Mouse (Mus musculus): ENCODE measurements around the gene Ehbp1.
A peak's percentile ranks its signal among the peaks of the same experiment; 100 is the strongest.

Gene Ehbp1

DNA sequence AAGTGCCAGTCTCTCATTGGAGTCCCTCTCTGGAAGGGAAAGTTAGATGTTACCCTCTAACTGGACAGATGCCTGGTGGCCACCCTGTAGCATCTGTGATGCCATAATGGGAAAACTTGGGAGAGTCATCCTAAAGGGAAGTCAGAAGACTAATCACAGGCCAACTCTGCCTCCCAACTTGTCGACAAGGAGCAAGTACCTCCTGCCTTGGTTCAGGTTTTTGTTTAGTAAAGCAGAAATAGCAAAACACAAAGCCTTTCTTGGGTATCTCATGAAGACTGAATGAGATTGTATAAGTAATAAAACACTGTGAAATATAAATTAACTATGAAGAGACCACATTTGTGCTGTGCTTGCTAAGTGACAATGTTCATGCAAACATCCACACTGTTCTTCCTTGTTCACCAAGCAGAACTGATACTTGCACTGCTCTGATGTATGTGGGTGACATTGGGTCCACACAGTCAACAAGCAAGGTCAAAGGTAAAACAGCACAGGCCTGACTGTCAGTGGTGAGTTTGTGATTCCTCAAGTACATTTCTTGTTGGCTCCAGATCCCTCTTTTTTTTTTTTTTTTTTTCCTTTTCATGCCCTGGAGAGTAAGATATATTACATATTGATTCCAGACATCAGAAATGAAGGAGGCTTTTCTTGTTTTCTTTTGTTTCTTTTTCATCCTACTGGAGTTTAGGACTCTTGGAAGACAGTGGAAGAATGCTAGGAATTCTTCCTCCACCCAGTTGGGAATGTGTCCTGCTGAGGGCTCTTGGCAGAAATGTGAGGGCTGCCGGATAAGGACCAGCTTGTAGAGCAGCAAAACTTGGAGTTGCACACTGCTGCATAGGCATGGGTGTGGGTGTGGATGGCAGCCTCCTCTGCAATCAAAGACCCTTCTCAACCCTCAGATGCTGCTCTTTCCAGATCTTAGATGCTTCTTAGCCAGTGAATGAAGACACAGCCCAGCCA is at the start of gene Ehbp1:
TSS of gene Ehbp1 (minus strand) at position 51 of the 966 bp plus-strand sequence.
- no peak for DNase-seq (ENCODE audit: low spot score in 2 of 2)

DNA sequence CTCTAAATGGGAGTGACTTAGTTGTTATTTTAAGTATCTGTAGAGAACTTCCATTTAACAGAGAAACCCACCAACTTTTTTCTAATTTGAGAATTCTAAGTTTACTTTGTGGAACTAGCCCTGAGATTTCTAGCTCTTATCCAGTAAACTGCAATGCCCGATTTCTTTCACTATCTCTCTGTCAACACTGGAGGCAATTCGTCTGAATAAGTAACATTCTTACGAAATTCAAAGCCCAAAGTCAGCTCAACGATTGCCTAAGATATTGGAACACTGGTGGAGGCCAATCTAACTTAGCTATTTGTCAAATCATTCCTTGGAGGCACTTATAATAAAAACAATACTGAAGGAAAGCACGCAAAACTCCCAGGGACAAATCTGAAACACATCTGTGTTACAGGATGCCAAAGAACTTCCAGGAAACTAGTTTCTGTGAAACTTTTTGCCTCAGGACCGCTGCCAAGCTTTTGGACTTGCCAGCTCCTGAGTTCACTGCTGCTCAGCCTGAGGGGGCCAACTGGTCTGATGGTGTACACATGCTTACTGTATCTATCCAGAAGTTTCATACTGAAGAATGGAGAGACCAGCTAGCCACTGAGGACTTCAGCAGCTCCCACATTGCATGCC is 45.5 kb upstream of the Ehbp1 start:
- DNase-seq (ENCODE audit: low spot score in 2 of 2) = no peak

DNA sequence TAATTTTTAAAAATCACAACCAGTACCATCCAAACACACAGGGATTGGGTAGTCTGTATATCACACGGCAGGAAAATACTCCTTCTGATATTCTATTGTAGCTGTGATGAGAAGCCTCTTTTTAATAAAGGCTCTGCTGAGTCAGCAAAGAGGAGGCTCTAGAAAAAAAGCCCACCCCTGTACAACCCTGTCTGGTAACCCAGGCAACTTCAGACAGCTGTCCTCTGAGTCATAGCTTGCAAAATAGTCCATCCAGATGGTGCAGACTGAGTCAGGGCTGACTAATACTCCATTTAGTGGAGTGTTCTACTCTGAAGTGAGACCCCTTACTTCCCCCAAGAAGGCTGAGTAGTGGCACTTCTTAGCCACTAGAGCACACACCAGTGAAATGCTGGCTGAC is 41.4 kb upstream of the Ehbp1 start:
- DNase-seq (ENCODE audit: low spot score in 2 of 2) = no peak

DNA sequence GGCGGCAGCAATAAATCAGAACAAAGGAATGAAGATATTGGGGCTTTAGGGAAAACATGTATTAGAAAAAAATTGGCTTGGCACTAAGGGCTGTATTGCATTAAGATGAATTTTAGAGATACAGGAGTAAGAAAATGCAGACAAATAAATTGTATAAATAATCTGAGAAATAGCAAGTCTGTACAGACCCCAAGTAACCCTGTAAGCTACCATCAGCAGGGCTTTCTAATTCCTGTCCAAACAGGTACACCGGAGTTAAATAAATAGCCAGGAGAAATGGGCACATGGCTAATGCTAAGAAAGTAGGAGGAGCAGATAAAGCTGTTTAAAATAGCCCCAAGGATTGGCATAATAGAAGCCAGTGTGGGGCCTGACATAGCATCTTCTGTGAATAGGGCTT is 32.7 kb upstream of the Ehbp1 start:
- DNase-seq (ENCODE audit: low spot score in 2 of 2) = no peak

DNA sequence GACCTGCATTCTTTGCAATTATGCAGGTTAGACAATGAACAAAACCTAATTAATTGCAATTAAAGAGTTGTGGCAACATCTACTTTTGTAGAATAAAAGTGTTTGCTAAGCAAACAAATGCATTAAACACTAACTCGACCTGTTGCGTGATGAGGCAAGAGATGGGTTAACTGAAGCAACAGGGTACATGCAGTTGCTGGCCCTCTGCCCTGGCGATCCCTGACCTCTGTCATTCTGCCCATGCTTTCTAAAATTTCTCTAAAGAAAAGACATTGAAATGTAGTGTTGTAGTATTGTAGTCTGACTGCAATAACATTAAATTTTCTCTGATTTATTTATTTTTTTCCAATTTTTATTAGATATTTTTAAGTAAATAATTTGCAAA is 31.2 kb upstream of the Ehbp1 start:
- no peak for DNase-seq (ENCODE audit: low spot score in 2 of 2)

DNA sequence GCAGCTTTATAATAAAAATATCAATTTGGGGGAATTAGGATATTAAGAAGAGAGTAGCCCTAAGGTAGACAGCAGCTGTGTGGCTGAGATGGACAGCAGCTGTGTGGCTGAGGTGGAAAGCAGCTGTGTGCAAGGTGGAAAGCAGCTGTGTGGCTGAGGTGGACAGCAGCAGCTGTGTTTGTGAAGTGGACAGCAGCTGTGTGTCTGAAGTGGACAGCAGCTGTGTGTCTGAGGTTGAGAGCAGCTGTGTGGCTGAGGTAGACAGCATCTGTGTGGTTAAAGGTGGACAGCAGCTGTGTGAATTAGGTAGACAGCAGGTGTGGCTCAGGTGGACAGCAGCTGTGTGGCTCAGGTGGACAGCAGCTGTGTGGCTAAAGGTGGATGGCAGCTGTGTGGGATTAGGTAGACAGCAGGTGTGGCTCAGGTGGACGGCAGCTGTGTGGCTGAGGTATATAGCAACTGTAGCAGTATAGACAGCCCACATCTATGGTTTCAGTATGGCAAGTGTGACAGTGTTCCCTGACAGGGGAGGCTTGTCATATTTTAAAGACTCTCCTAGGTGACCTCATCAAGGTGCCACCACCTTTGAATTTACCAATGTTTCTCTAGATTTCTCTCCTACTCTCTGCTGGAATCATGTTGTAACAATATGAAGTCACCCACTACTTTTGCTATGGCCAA is 30.7 kb upstream of the Ehbp1 start:
- DNase-seq (ENCODE audit: low spot score in 2 of 2) = no peak

DNA sequence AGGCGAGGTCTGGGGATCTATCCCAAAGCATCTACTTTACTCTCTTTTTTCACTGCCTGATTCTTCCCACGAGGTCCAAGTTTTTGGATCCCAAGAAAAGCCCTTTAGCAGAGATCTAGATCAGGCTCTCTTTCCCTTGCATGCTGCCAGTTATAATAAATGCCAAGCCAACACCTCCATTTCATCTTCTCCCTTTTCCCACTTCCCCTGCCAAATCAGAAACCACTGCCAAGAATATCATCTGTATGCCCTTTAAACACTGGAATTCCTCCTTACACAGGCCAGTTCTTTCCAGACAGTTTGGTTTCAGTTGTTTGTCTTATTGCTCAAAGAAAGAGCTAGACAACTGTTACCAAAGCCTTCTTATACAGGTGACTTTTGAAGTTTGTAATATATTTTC is 27.7 kb upstream of the Ehbp1 start:
- no peak for DNase-seq (ENCODE audit: low spot score in 2 of 2)

DNA sequence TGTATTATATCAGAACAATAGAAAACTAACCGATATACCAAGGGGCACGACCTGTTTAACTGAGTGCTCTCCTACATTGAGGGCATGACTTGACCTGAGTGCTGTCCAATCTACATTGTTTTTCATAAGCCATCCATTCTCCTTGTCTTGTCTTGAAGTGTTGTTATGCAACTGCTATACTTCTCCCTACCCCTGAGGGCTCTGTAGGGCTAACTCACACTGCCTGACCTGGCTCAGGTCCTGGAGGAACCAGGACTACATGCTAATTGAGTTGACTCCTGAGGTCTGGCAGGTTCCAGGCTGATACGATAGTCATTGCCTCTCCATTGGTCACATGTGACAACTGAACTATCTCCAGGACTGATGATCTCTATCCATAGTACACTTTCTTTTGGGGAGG is 26.5 kb upstream of the Ehbp1 start:
- no peak for DNase-seq (ENCODE audit: low spot score in 2 of 2)

DNA sequence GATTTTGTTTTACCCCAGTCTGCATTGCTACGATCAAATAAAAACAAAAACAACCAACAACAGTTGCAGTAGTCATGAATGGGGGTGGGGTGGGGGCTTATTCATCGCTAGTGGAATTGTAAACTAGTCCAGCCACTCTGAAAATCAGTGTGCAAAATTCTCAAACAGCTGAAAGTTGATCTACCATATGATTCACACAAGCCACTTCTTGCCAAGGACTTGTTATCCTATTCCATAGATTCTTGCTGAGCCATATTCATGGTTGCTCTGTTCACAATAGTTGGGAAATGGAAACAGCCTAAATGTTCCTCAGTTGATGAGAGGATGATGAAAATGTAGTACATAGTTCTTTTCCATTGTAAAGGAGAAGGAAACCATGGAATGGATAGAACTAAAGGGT is 24.4 kb upstream of the Ehbp1 start:
- no peak for DNase-seq (ENCODE audit: low spot score in 2 of 2)

DNA sequence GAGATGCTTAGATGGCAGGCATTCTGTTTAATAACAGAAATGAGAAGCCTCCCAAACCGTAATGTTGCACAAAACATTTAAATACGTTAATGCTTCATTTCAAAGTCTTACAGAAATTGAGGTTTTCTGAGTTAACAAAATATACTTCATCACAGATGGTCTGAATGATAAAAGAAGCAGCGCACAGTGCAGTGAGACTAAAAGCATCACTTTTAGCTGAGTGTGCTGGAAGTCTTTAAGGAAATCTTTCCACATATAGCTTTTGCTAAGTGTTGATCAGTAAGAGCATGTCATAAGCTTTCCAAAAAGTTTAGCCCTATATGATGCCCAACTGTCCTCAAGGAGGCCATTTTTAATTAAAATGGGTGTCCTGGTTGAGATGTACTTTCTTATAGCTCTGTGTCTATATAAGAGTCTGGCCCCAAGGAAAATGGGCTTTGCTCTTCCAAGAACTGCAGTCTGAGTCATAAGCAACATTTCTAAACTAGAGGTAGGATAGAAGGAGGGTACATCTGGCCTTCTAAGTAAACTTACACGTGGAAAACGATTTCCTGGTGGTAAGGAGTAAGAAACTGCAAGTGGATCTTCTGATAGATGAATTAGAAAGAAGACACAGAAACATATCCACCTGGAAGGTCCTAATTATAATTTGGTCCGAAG is 12.0 kb upstream of the Ehbp1 start:
- no peak for DNase-seq (ENCODE audit: low spot score in 2 of 2)

DNA sequence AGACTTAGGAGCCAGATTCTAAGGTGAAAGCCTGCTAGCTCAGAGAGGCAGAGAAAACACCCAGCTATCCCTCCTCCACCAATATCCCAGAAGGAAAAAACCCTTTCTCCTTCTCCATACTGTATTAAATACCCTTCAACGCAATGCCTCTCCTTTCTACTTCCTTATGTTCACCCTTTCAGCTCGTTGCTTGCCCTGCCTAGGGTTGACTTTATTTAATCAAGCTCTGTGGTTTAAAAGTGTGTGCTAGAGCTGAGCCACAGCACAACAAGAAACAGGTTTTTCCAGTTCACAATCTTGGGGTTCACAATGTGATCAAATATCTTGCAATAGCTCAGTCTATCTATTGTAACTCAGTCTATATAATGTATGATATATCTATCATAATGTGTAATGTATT is 7.9 kb upstream of the Ehbp1 start:
- no peak for DNase-seq (ENCODE audit: low spot score in 2 of 2)

DNA sequence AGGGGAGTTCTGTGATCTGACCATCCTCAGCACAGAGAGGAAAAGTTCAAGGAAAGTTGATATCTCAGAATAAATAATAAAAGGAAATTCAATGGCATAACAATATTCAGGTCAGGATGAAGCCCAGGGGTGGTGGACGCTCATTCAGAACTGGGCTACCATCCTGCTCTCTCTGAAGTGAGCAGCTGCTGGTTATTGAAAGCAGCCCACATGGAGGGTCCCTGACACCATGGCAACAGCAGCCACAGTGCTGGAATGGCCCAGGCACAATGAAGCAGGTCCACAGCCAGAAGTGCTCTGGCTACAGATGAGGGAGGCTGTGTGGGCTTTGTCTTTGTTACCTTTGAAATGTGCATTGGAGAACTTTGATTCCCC is 6.4 kb upstream of the Ehbp1 start:
- DNase-seq (ENCODE audit: low spot score in 2 of 2) = no peak

DNA sequence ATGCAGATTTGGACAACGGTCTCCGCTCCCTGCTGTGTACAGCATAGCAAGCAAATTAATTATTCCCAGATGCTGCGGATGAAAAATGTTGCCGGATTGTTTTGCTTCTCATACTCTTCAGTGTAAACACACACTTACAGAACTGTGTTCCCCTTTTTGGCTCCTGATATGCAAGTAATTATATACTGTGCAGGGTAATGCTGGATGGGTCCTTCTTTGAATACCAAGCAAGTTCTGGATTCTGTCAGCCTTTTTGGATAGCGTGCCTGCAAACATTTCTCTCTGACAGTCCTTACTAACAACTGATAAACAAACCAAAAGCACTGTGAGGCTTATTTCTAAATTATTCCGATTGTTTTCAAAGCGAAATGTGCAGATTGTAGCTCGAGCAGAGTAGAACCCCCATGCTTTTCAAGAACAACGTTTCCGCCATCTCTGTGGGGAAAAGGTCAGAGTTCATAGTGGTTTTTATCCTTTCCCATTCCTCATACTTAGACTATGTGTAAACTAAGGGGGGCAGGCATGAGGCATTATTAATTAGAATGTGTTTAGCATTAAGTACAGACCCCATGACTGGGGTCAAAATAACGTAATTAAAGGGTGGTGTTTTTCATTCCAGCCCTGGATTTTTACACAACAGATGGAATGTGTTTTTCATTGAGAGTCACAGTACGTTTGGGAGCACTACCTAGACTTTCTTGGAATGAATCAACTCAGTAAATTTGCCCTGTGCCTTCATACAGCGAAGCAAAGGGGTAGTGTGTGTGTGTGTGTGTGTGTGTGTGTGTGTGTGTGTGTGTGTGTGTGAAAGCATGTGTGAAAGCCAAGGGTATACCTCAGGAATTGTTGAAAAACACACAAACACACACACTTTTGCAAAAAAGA is 5.8 kb upstream of the Ehbp1 start:
- DNase-seq (ENCODE audit: low spot score in 2 of 2) = no peak

DNA sequence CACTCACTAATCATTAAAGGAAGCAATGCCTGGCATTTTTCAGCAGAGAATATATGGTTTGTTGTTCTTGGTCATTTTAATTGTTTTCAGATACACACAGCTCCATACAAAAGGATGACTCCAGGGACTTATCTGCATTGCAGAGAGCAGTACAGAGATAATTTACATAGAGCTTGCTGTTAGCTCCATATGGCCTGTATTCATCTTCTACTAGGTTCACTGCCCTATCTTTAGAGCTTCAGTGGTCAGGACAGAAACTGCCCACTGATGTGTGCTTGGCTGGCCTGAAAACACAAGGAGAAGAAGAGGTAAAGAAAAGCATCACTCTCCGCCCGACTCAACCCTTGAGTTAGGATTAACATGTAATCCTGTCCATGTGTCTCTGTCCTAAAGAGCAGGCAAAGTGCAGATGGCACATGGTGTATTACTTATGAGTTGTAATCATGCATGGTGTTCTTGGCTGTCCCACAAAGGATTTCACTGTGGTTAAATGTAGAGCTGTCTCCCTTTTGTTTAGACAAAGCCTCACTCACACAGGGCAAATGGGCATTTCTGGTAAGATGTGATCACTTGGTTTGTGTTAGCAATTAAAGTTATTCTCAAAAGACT is 14.7 kb downstream of the Ehbp1 start:
- DNase-seq (ENCODE audit: low spot score in 2 of 2) = no peak

DNA sequence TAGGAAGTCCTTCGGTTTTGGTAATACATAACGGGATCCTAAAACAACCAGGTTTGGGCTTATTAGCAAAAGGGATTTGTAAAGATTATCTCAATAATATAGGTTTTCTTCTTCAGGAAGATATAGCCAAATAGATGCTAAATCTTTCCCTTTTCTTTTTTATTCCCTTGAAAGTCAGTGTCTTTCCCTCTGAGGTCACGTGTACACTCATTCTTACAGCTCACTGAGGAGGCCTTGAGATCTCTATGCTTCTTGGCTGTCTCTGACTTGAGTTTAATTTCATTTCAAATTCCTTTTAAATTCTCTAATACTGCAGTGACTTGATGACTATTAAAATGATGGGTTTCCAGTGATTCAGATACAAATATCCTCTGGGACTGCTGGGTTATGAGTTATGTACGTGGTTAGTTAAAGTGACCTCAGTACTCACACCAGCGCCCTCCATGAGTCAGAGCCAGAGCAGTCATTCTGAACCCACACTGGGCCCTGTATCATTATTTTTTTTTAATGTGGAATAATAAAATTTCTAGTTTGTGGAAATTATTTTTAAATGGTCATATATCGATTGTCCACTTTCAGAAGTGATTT is 24.2 kb downstream of the Ehbp1 start:
- DNase-seq (ENCODE audit: low spot score in 2 of 2) = no peak

DNA sequence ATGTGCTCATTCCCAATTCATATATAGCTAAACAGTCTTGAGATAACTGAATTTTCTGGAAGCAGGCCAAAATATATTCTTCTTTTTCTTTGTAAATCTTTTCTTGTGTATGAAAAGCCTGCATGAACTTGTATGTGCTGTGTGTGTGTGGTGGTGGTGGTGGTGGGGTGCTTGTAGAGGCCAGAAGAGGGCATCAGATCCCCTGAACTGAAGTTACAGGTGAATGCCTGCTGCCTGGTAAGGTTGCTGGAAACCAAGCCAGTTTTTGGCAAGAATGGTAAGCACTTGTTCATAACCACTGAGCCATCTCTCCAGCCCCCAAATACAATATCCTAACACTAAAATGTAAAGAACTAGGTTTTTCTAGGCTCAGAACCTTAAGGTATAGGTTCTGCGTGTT is 26.3 kb downstream of the Ehbp1 start:
- DNase-seq (ENCODE audit: low spot score in 2 of 2) = no peak

DNA sequence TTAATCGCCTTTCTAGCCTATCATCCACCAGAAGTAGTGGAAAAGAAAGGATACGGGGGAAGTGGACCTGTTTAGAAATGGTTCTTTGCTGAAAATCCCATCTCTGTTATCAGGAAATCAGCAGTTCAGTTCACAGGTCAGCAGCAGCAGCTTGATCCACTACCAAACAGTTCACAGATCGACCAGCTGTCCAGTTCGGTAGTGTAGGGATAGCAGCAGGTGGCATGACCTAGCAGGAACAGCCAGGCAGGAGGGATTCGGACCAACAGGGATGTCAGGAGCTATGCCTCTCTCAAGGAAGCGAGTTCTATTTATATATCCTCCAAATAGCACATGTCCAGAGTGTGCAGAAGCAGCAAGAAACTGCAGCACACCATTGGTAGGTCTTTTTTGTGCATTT is 40.9 kb downstream of the Ehbp1 start:
- no peak for DNase-seq (ENCODE audit: low spot score in 2 of 2)

DNA sequence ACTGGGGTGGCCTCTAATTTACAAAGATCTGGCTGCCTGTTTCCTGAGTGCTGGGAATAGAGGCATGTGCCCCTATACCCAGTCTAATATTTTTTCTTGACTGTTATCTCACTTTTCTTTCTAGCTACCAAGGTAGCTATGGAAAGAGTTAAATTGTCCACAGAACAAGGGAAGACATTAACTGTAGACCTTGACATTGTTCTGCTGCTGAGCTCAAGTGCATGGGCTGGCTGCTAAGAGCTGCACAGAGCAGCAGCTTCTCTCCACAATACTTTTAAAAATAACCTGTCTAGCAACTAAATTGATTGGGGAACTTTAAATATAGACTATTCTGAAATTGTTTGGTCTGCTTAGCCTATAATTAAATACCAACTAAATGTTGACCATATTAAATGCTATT is 52.9 kb downstream of the Ehbp1 start:
- DNase-seq (ENCODE audit: low spot score in 2 of 2) = no peak

DNA sequence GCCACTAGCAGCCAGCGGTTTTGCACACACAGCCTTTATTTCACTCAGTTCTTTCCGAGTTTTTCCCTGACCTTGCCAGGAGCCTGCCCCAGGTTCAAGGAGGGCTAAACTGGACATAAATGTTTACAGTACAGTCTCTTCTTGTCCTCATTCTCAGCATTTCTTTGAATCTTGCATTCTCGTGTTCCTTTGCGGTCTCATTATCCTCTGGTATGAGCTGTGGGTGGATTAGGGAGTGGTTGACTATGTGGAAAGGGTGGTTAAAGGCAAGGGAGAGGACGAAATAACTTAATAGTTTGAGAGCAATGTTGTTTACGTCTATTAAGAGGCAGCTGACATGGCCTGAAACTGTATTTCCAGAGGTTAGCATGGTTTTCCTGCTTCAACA is 54.6 kb downstream of the Ehbp1 start:
- DNase-seq (ENCODE audit: low spot score in 2 of 2) = no peak

DNA sequence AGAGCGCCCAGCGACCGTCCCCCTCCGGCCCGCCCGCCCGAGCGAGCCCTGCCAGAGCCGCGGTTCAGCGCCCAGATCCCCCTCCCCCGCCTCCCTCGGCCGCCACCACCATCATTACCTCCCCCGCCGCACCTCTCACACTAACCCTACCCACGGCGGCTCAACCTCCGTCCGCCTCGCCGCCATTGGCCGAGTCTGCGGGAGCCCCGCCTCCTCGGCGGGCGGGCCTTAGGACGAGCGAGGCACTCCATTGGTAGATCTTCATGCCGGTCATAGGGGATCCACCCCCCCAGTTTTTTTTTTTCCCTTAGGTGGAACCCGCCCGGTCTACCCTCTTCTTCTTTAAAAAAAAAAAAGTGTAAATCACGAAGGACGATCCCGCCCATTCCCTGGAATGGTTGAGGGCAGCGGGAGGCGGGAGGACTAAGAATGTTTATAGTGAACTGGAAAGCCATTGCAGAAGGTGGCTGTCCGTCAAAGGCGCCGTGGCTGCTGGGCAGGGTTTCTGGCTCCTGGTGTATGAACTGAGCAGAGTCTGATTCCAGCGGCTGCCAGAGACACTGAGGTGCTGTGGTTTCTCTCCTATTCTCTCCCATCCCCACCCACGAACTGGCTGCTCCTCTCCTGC is 55.1 kb downstream of the Ehbp1 start:
- peak; percentile 96 to 97 for DNase-seq (ENCODE audit: low spot score in 2 of 2)
